ENCODE assay signal across 9 mouse cellular contexts in genomic region chr1:88698131-88698530, GRCm38 (mm10). TPM values are rescaled to one million over a fixed set of nuclear protein-coding genes. Genes with fewer than 3 reads are reported as not detected.
DNase-seq lines count a peak whose midpoint lies in the region; ATAC-seq and TF ChIP-seq lines count a peak whose summit lies in the region.
"Had no signal": no experiment of that assay in that cellular context is flagged by ENCODE, and none has a peak within 500 bp of the region (broad histone marks: within the 10 kb centered on the region; RNA-seq: fewer than 3 reads in every experiment).

No protein-coding gene starts in this region.

- H3K36me3 ChIP-seq in kidney, embryonic 15.5 days: peaks cover 10% of the 10 kb centered on the region
- peaks cover 2% of the 10 kb centered on the region; the same call in 1 of the 2 replicates for H3K36me3 ChIP-seq in forebrain, embryonic 16.5 days (ENCODE audit: control insufficient read depth, insufficient read depth)
- H3K36me3 ChIP-seq in midbrain, embryonic 16.5 days (ENCODE audit: control insufficient read depth, insufficient read depth, low read length): peaks cover 10% of the 10 kb centered on the region; the same call in 1 of the 2 replicates

- peak overlapping the region; percentile 25 for H3K9ac ChIP-seq in kidney, embryonic 15.5 days
- 0 out of 2 replicates have a peak overlapping the region, but pooled peaks have one; percentile 4 for H3K9ac ChIP-seq in forebrain, embryonic 16.5 days (replicated peaks; ENCODE audit: low read depth, low read length)
- H3K9ac ChIP-seq in midbrain, embryonic 16.5 days (ENCODE audit: low read depth, low read length): peak overlapping the region; percentile 64; the same call in 1 of the 2 replicates

- peak overlapping the region; percentile 81 for H3K4me2 ChIP-seq in kidney, embryonic 15.5 days
- peak overlapping the region; percentile 81 for H3K4me2 ChIP-seq in forebrain, embryonic 16.5 days (ENCODE audit: low read length)
- H3K4me2 ChIP-seq in midbrain, embryonic 16.5 days (ENCODE audit: low read length): peak overlapping the region; percentile 85

- H3K9me3 ChIP-seq in kidney, embryonic 15.5 days (replicated peaks): no peaks in the 10 kb centered on the region
- H3K9me3 ChIP-seq in forebrain, embryonic 16.5 days (ENCODE audit: control insufficient read depth, low read length): no peaks in the 10 kb centered on the region
- no peaks in the 10 kb centered on the region for H3K9me3 ChIP-seq in midbrain, embryonic 16.5 days (replicated peaks; ENCODE audit: control insufficient read depth, low read length, poor library complexity, severe bottlenecking)

- 76% methylated on average over 6 of the region's 6 CpGs for WGBS in kidney, embryonic 15.5 days
- WGBS in forebrain, embryonic 16.5 days: 90% methylated on average over 6 of the region's 6 CpGs
- WGBS in midbrain, embryonic 16.5 days: 88% methylated on average over 6 of the region's 6 CpGs

- no peaks in the 10 kb centered on the region for H3K27me3 ChIP-seq in kidney, embryonic 15.5 days
- H3K27me3 ChIP-seq in forebrain, embryonic 16.5 days (replicated peaks; ENCODE audit: control insufficient read depth, insufficient read depth, low read length): no peaks in the 10 kb centered on the region
- H3K27me3 ChIP-seq in midbrain, embryonic 16.5 days (ENCODE audit: control insufficient read depth, insufficient read depth, low read depth, low read length): no peaks in the 10 kb centered on the region

- no peak for ATAC-seq in kidney, embryonic 15.5 days (replicated peaks; ENCODE audit: low FRiP score)
- ATAC-seq in forebrain, embryonic 16.5 days: no peak
- no peak for ATAC-seq in midbrain, embryonic 16.5 days
- no peak for ATAC-seq in erythroblast, adult 5-6 weeks (replicated peaks; ENCODE audit: low FRiP score, poor library complexity, severe bottlenecking)

- H3K4me1 ChIP-seq in kidney, embryonic 15.5 days: peaks cover 33% of the 10 kb centered on the region
- H3K4me1 ChIP-seq in cortical plate, adult 2 months (ENCODE audit: control insufficient read depth, insufficient read depth, low read length): no peaks in the 10 kb centered on the region
- H3K4me1 ChIP-seq in forebrain, embryonic 16.5 days (replicated peaks; ENCODE audit: control insufficient read depth, insufficient read depth, low read length): peaks cover 22% of the 10 kb centered on the region
- peaks cover 14% of the 10 kb centered on the region for H3K4me1 ChIP-seq in midbrain, embryonic 16.5 days (ENCODE audit: control insufficient read depth, insufficient read depth, low read length)

- no peak for TF ChIP-seq CTCF in cortical plate, adult 2 months (IDR thresholded peaks at IDR 0.05; ENCODE audit: extremely low read depth, insufficient read depth, low read length)

- no peak for TF ChIP-seq POLR2A in cortical plate, adult 2 months (IDR thresholded peaks at IDR 0.05; ENCODE audit: extremely low read depth, insufficient read depth, low read length)

- H3K4me3 ChIP-seq in kidney, embryonic 15.5 days (replicated peaks): peak overlapping the region; percentile 73
- H3K4me3 ChIP-seq in cortical plate, adult 2 months (ENCODE audit: insufficient read depth, low read length): peak overlapping the region; percentile 84
- peak overlapping the region; percentile 90 for H3K4me3 ChIP-seq in forebrain, embryonic 16.5 days (replicated peaks; ENCODE audit: low read length)
- peak overlapping the region; percentile 89 for H3K4me3 ChIP-seq in midbrain, embryonic 16.5 days (ENCODE audit: low read depth, low read length)

- no peak overlapping the region for H3K27ac ChIP-seq in kidney, embryonic 15.5 days
- no peak overlapping the region for H3K27ac ChIP-seq in cortical plate, adult 2 months (ENCODE audit: insufficient read depth, low read length)
- no peak overlapping the region for H3K27ac ChIP-seq in forebrain, embryonic 16.5 days (ENCODE audit: low read length)
- H3K27ac ChIP-seq in midbrain, embryonic 16.5 days (ENCODE audit: low read length): peak overlapping the region; percentile 99; the same call in 1 of the 2 replicates

- DNase-seq in kidney, postnatal 14 days: no peak
- DNase-seq in ovary, postnatal 14 days (ENCODE audit: low spot score): no peak
- DNase-seq in right cerebral cortex, postnatal 36 days (ENCODE audit: low spot score in 2 of 2): no peak

RNA-seq across cellular contexts. Expression of gene Arl4c, which starts 3.9 kb away (rescaled TPM):
- 26.9 and 27.9 TPM in 2 replicates for polyA plus RNA-seq in kidney, embryonic 15.5 days (2015; fragmentation: Nextera tagmentation; extraction: Ambion mirVana)
- 26.5 and 26.6 TPM in 2 replicates for polyA plus RNA-seq in cortical plate, adult 2 months (2012; rRNA removed)
- 37.1 and 39.7 TPM in 2 replicates for polyA plus RNA-seq in forebrain, embryonic 16.5 days (2015; fragmentation: Nextera tagmentation; extraction: Ambion mirVana)
- 54.6 and 55.0 TPM in 2 replicates for polyA plus RNA-seq in midbrain, embryonic 16.5 days (2015; fragmentation: Nextera tagmentation; extraction: Ambion mirVana)
- 0.96 and 2.9 TPM in 2 replicates for total RNA-seq in erythroblast, adult 5-6 weeks (2015; ENCODE audit: low replicate concordance)
- total RNA-seq in erythroblast, adult 5-6 weeks (2017; ENCODE audit: low replicate concordance): 1.8 and 3.5 TPM in 2 replicates
- total RNA-seq: MEL had no signal

Comparison
In these comparisons a context has a peak if more than half of its experiments do, and no peak if none do; other contexts are left out.
1. H3K9ac ChIP-seq: peak in every context shown above with its lines; median percentile 64 in midbrain, embryonic 16.5 days; 25 in kidney, embryonic 15.5 days; 4 in forebrain, embryonic 16.5 days.